Mouse (Mus musculus) lung, embryonic 16.5 days (tissue): ENCODE measurements around the gene Rmi1. TPM values are rescaled to one million over a fixed set of nuclear protein-coding genes. Genes with fewer than 3 reads are reported as not detected.
"Not testable (repeated sequence)": the region's sequence is repeated elsewhere in the genome, so short reads cannot be mapped to it uniquely, and the experiment has no call there.

Source experiments
- ATAC-seq: fragments of 200-750 bp; cut with Nextera tagmentation; 2 replicates; pipeline ENCODE4 v1.8.0; 2017; ENCODE audit warnings: low read depth, mild to moderate bottlenecking, moderate library complexity
- H3K27ac ChIP-seq: fragments of 300-500 bp; sonication (generic); 2 replicates; pipeline ENCODE4 v1.5.1; 2014; ENCODE audit warnings: mild to moderate bottlenecking, control low read depth, low read length
- H3K27me3 ChIP-seq: fragments of 300-500 bp; sonication (generic); 2 replicates; pipeline ENCODE4 v1.6.1; 2014; ENCODE audit warnings: low read depth, low read length, mixed read lengths; ENCODE audit not compliant: control insufficient read depth, insufficient read depth
- H3K36me3 ChIP-seq: fragments of 300-500 bp; sonication (generic); 2 replicates; pipeline ENCODE4 v1.6.1; 2014; ENCODE audit warnings: low read length; ENCODE audit not compliant: control insufficient read depth, insufficient read depth
- H3K4me1 ChIP-seq: fragments of 300-500 bp; sonication (generic); replicated peaks from 2 replicates; pipeline ENCODE4 v1.6.1; 2014; ENCODE audit warnings: low read length, mixed read lengths; ENCODE audit not compliant: control insufficient read depth, insufficient read depth
- H3K4me2 ChIP-seq: fragments of 300-500 bp; sonication (generic); 2 replicates; pipeline ENCODE4 v1.6.1; 2014; ENCODE audit warnings: low read depth, low read length, control low read depth
- H3K4me3 ChIP-seq: fragments of 300-500 bp; sonication (generic); 2 replicates; pipeline ENCODE4 v1.5.1; 2014; ENCODE audit warnings: mild to moderate bottlenecking, low read length, control low read depth
- H3K9ac ChIP-seq: fragments of 300-500 bp; sonication (generic); 2 replicates; pipeline ENCODE4 v1.6.1; 2014; ENCODE audit warnings: low read length, control low read depth
- H3K9me3 ChIP-seq: fragments of 300-500 bp; sonication (generic); 2 replicates; pipeline ENCODE4 v1.6.1; 2016; ENCODE audit warnings: low read length; ENCODE audit not compliant: control insufficient read depth
- WGBS: fragments of 180-500 bp; shearing (Covaris S2); extraction: QIAGEN DNeasy Blood & Tissue Kit; methylation state at CpG from one replicate; pipeline ENCODE4 v1.1.7; 2014; 5-methylcytosine and 5-hydroxymethylcytosine counted together
- polyA plus RNA-seq: library from polyadenylated mRNA; unstranded; fragments of >200 nt; fragmentation: Nextera tagmentation; extraction: Ambion mirVana; gene quantifications from 2 replicates; pipeline ENCODE4 v1.2.1, GENCODE M21; 2015

The Rmi1 gene
- polyA plus RNA-seq, 1 experiment from 2014 or later = 27.0 TPM

- H3K27me3 ChIP-seq, H3K9me3 ChIP-seq, H3K27ac ChIP-seq, H3K4me2 ChIP-seq, H3K9ac ChIP-seq, H3K4me1 ChIP-seq, H3K4me3 ChIP-seq, ATAC-seq: not testable (repeated sequence)
- WGBS = 83% methylated on average over 11 of the region's 11 CpGs
- peaks cover 50% of the 10 kb centered on the region for H3K36me3 ChIP-seq
Measured at GRCm38 (mm10) chr13:58394392-58394791, 7.7 kb upstream of the Rmi1 start.

DNA sequence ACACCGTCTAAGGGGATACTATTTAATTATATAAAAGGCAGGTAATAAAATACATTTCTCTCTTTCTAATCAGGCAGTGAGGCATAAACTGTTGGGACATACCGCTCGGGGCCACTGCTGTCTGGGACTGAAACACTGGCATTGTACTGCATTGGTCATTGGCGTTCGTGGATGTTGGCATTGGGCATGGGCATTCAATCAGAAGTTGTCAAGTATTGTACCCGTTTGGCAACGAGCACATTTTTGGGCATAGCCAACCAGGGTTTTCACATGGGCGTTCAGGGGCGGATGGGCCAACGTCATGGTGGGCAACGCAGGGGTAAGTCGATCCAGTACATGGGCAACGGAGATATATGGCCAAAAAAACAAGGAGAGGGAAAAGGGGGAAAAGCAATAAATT lies 4.4 kb upstream of the Rmi1 start:
- ATAC-seq = no peak
- H3K27me3 ChIP-seq = no peaks in the 10 kb centered on the region
- no peaks in the 10 kb centered on the region for H3K9me3 ChIP-seq
- no peak overlapping the region for H3K9ac ChIP-seq
- peaks cover 4% of the 10 kb centered on the region; the same call in 1 of the 2 replicates for H3K4me1 ChIP-seq
- no peak overlapping the region for H3K4me2 ChIP-seq
- H3K36me3 ChIP-seq = peaks cover 41% of the 10 kb centered on the region
- H3K4me3 ChIP-seq = no peak overlapping the region
- WGBS = 86% methylated on average over 13 of the region's 13 CpGs
- no peak overlapping the region for H3K27ac ChIP-seq

DNA sequence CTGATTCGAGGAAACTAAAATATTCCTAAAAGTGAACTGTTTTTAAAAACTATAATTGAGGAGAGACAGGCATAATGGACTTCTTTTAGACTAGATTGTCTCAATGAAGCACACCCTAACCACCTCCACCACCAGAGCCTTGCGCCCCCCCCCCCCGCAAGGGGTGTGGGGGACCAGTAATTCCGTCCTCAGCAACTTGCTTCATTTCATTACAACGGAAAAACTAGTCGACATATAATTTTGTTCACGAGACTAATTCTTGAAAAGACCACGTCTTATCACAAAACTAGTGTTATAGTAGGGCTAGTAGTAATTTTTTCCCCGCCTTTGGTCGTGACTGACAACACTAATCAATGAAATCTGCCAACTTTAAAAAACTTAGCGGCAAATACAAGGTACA lies 1.5 kb upstream of the Rmi1 start:
- Histone ChIP-seq H3K36me3 (peaks cover 21% of the 10 kb centered on the region), H3K27ac (no peak overlapping the region), H3K27me3 (no peaks in the 10 kb centered on the region), H3K4me2 (peak overlapping the region; percentile 90), H3K4me3 (peak overlapping the region; percentile 97), H3K4me1 (peaks cover 10% of the 10 kb centered on the region; the same call in 1 of the 2 replicates), H3K9me3 (no peaks in the 10 kb centered on the region), H3K9ac (peak overlapping the region; percentile 100)
- ATAC-seq = no peak
- under 1% methylated on average over 11 of the region's 11 CpGs for WGBS

DNA sequence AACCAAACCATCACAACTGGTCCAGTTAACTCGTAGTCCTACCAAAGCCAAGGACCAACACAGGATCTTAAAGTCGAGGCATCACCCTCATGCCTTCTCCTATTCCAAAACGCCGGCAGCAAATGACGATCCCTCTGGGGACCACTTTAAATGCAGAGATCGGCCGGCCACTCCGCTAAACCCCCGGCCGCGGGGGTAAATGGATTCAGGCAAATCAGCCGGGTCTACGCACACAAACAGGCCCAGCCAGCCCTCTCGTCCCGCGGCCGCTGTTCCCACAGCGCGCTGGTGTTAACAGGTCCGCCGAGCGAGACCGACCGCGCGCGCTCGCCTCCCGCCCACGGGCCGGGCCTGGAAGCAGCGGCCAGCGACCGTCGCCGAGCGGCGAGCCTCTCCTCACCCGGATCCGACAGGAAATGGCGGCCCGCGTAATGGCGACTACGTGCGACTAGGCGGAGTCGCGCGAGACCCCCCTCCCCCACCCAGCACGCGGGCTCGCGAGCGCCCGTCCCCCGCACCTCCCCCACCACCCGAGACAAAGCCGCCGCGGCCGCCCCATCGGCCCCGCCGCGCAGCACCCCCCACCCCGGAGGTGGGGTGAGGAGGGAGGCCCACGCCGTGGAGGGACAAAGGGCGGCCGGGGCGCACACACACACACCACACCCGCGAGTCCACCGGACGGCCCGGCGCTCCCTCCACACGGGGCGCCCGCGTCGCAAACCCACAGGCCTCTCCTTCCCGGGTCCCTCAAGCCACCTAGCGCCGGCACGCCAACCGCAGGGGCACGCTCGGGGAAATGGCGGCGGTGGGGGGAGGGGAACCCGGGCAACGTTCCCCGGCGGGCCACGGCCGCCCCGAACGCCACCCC lies 679 bp upstream of the Rmi1 start:
- H3K36me3 ChIP-seq = peaks cover 14% of the 10 kb centered on the region
- WGBS = under 1% methylated on average over 62 of the region's 100 CpGs

DNA sequence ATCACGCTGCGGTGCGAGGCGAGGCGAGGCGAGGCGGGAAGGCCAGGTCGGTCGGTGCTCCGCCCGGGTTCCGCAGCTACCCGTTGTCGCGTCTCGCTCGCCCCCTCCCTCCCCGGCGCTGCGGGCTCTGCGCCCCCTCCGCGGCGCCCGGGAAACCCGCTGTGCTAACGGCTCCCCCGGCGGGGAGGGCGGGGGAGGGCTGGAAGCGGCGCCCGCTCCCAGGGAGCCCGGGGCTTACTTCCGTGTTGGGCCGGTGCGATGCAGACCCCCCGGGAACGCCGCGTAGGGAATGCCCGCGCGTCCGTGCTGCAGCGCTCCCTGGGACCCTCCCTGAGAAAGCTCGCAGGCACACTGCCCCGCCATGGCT lies 679 bp downstream of the Rmi1 start:
- H3K27ac ChIP-seq = peak overlapping the region; percentile 99
- peak overlapping the region; percentile 100 for H3K9ac ChIP-seq
- H3K4me1 ChIP-seq = peaks cover 10% of the 10 kb centered on the region; the same call in 1 of the 2 replicates
- H3K4me2 ChIP-seq = peak overlapping the region; percentile 56
- peaks cover 6% of the 10 kb centered on the region for H3K36me3 ChIP-seq
- no peaks in the 10 kb centered on the region for H3K9me3 ChIP-seq
- under 1% methylated on average over 39 of the region's 48 CpGs for WGBS
- H3K27me3 ChIP-seq = no peaks in the 10 kb centered on the region
- peak; percentile 76 for ATAC-seq
- H3K4me3 ChIP-seq = peak overlapping the region; percentile 97

More for the DNA sequence above, 679 bp upstream of the Rmi1 start:
- Histone ChIP-seq H3K4me3 (peak overlapping the region; percentile 97), H3K9me3 (no peaks in the 10 kb centered on the region), H3K27ac (peak overlapping the region; percentile 99), H3K27me3 (no peaks in the 10 kb centered on the region), H3K4me1 (peaks cover 10% of the 10 kb centered on the region; the same call in 1 of the 2 replicates), H3K4me2 (peak overlapping the region; percentile 90), H3K9ac (peak overlapping the region; percentile 100)
- peak; percentile 31 for ATAC-seq

DNA sequence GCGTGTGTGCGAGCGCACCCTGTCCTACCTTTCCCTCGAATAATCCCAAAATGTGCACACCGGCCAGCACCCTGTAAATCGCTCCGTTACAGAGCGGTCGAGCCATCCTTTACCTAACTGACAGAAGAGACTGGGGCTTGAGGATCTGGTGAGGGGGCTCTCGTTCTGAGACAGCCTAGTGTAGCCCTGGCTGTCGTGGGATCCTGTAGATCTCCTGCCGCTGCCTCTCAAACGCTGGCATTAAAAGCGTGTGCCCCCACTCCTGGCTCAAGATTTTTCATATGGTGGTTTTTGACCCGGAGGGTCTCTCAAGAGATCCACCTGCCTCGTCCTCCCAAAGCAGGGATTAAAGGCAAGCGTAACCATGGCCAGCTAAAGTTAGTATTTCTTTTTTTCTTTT lies 1.2 kb downstream of the Rmi1 start, which contains the start of gene Hnrnpk:
Gene Hnrnpk, minus strand, starts transcription at position 101 of the 400 bp plus-strand sequence.
- H3K4me2 ChIP-seq = peak within 1 kb of the TSS; percentile 56
- H3K27ac ChIP-seq = peak within 1 kb of the TSS; percentile 99
- not testable (repeated sequence) for H3K9me3 ChIP-seq, H3K27me3 ChIP-seq, H3K4me1 ChIP-seq, ATAC-seq, H3K36me3 ChIP-seq
- peak within 1 kb of the TSS; percentile 100 for H3K9ac ChIP-seq
- H3K4me3 ChIP-seq = peak within 1 kb of the TSS; percentile 97
- WGBS = 6% methylated on average over 16 of the region's 17 CpGs

- Histone ChIP-seq H3K9me3 (no peaks in the 10 kb centered on the region), H3K4me3 (no peak overlapping the region), H3K27me3 (no peaks in the 10 kb centered on the region), H3K27ac (no peak overlapping the region), H3K9ac (no peak overlapping the region), H3K4me2 (no peak overlapping the region), H3K4me1 (no peaks in the 10 kb centered on the region), H3K36me3 (peaks cover 7% of the 10 kb centered on the region)
- no peak for ATAC-seq
- over 99% methylated on average over 4 of the region's 4 CpGs for WGBS
Measured at GRCm38 (mm10) chr13:58411073-58411472, 9.0 kb downstream of the Rmi1 start.

DNA sequence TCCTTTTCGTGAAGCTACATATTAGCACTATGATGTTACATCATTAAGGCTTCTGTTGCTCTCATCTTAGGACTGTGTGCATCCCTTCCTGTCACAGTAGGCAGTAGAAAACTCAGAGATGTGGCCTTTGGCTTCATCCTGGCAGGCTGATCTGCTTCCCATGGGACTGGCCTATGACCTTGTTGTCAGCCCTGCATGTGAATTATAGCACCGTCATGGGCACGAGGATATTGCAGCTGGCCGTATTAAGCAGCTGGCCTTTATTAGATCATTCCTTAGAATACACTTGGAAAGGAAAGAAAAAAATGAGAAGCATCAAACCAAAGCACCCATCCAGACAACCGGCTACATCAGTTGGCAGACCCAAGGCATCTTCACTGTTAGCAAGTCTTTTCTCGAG lies 13.3 kb downstream of the Rmi1 start:
- 67% methylated on average over 6 of the region's 6 CpGs for WGBS
- H3K36me3 ChIP-seq = peaks cover 3% of the 10 kb centered on the region; the same call in 1 of the 2 replicates
- no peaks in the 10 kb centered on the region for H3K4me1 ChIP-seq
- H3K27ac ChIP-seq = no peak overlapping the region
- H3K9me3 ChIP-seq = no peaks in the 10 kb centered on the region
- no peak for ATAC-seq
- no peak overlapping the region for H3K4me3 ChIP-seq
- no peak overlapping the region for H3K9ac ChIP-seq
- H3K4me2 ChIP-seq = no peak overlapping the region
- no peaks in the 10 kb centered on the region for H3K27me3 ChIP-seq

DNA sequence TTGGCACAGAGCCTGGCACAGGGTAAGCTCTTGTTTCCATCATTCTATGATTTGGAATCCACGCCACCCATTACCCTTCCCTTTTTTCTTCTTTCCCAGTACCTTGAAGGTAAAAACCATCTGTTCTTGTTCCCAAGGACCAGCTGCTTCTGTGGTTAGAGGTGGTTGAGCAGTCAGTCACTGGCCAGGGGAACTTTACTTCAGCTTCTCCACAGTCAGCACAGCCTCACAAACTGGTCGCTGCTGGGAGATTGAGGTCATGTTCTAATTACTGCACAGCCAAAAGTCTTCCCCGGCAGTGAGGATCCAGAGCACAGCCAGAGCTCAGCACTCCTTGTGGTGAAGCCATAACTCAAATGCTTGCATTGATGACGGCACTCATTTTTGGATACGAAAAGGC lies 13.8 kb downstream of the Rmi1 start:
- H3K4me2 ChIP-seq = no peak overlapping the region
- H3K4me3 ChIP-seq = no peak overlapping the region
- 81% methylated on average over 5 of the region's 5 CpGs for WGBS
- ATAC-seq = no peak
- H3K9ac ChIP-seq = no peak overlapping the region
- H3K27me3 ChIP-seq = no peaks in the 10 kb centered on the region
- no peak overlapping the region for H3K27ac ChIP-seq
- H3K36me3 ChIP-seq = peaks cover 2% of the 10 kb centered on the region; the same call in 1 of the 2 replicates
- H3K9me3 ChIP-seq = no peaks in the 10 kb centered on the region
- H3K4me1 ChIP-seq = no peaks in the 10 kb centered on the region
